Mouse (Mus musculus) forebrain, embryonic 13.5 days (tissue): ENCODE results near the gene Fmnl3. TPM values are rescaled to one million over a fixed set of nuclear protein-coding genes. Genes with fewer than 3 reads are reported as not detected.

ENCODE experiments used
- ATAC-seq: fragments of 200-750 bp; cut with Nextera tagmentation; 2 replicates; pipeline ENCODE4 v1.8.0; 2017
- H3K27ac ChIP-seq: fragments of 300-500 bp; sonication (generic); 2 replicates; pipeline ENCODE4 v1.5.1; 2015; ENCODE audit warnings: inconsistent platforms, mild to moderate bottlenecking, moderate library complexity
- H3K27me3 ChIP-seq: fragments of 300-500 bp; sonication (generic); 2 replicates; pipeline ENCODE4 v1.6.1; 2015; ENCODE audit warnings: mild to moderate bottlenecking, inconsistent platforms
- H3K36me3 ChIP-seq: fragments of 300-500 bp; sonication (generic); 2 replicates; pipeline ENCODE4 v1.6.1; 2015; ENCODE audit warnings: mild to moderate bottlenecking, inconsistent platforms; ENCODE audit not compliant: poor library complexity, severe bottlenecking
- H3K4me1 ChIP-seq: fragments of 300-500 bp; sonication (generic); 2 replicates; pipeline ENCODE4 v1.6.1; 2015; ENCODE audit warnings: inconsistent platforms
- H3K4me2 ChIP-seq: fragments of 300-500 bp; sonication (generic); 2 replicates; pipeline ENCODE4 v1.6.1; 2015; ENCODE audit warnings: inconsistent platforms, mild to moderate bottlenecking, moderate library complexity
- H3K4me3 ChIP-seq: fragments of 300-500 bp; sonication (generic); 2 replicates; pipeline ENCODE4 v1.5.1; 2015; ENCODE audit warnings: mild to moderate bottlenecking, inconsistent platforms
- H3K9ac ChIP-seq: fragments of 300-500 bp; sonication (generic); 2 replicates; pipeline ENCODE4 v1.6.1; 2015; ENCODE audit warnings: mild to moderate bottlenecking, inconsistent platforms
- H3K9me3 ChIP-seq: fragments of 300-500 bp; sonication (generic); replicated peaks from 2 replicates; pipeline ENCODE4 v1.6.1; 2016; ENCODE audit warnings: inconsistent platforms
- WGBS: fragments of 180-500 bp; shearing (Covaris S2); methylation state at CpG from one replicate; pipeline ENCODE4 v1.1.7; 2015; 5-methylcytosine and 5-hydroxymethylcytosine counted together
- polyA plus RNA-seq: library from polyadenylated mRNA; unstranded; fragments of >200 nt; fragmentation: Nextera tagmentation; extraction: Ambion mirVana; gene quantifications from 2 replicates; pipeline ENCODE4 v1.2.1, GENCODE M21; 2015

The Fmnl3 gene
- polyA plus RNA-seq, 1 experiment from 2014 or later: 8.2 TPM

GRCm38 (mm10) chr15:99294813-99295374 lies 75.4 kb downstream of the Fmnl3 start, which contains the start of gene Prpf40b:
Prpf40b (plus strand) TSS chr15:99295087.
- under 1% methylated on average over 57 of the region's 64 CpGs for WGBS
- peak within 1 kb of the TSS; percentile 79 for H3K4me2 ChIP-seq
- H3K27me3 ChIP-seq: no peaks in the 10 kb centered on the region
- ATAC-seq: peak; percentile 95
- peaks cover 24% of the 10 kb centered on the region for H3K4me1 ChIP-seq
- no peaks in the 10 kb centered on the region for H3K9me3 ChIP-seq
- peak within 1 kb of the TSS; percentile 78 for H3K9ac ChIP-seq
- peak within 1 kb of the TSS; percentile 68 for H3K4me3 ChIP-seq
- peaks cover 1% of the 10 kb centered on the region; the same call in 1 of the 2 replicates for H3K36me3 ChIP-seq
- peak within 1 kb of the TSS; percentile 92 for H3K27ac ChIP-seq

GRCm38 (mm10) chr15:99294287-99294686 lies 76.0 kb downstream of the Fmnl3 start:
- Histone ChIP-seq H3K4me2 (peak overlapping the region; percentile 79), H3K27ac (no peak overlapping the region), H3K4me1 (peaks cover 24% of the 10 kb centered on the region), H3K36me3 (no peaks in the 10 kb centered on the region), H3K27me3 (no peaks in the 10 kb centered on the region), H3K9ac (peak overlapping the region; percentile 78), H3K4me3 (peak overlapping the region; percentile 68), H3K9me3 (no peaks in the 10 kb centered on the region)
- 33% methylated on average over 16 of the region's 16 CpGs for WGBS
- no peak for ATAC-seq

- Histone ChIP-seq H3K9ac (no peak overlapping the region), H3K4me2 (no peak overlapping the region), H3K4me3 (no peak overlapping the region), H3K4me1 (peaks cover 8% of the 10 kb centered on the region), H3K9me3 (no peaks in the 10 kb centered on the region), H3K27me3 (no peaks in the 10 kb centered on the region), H3K36me3 (no peaks in the 10 kb centered on the region), H3K27ac (no peak overlapping the region)
- ATAC-seq: no peak
- 91% methylated on average over 11 of the region's 11 CpGs for WGBS
Observed at GRCm38 (mm10) chr15:99290586-99290985, 79.7 kb downstream of the Fmnl3 start.

- no peaks in the 10 kb centered on the region for H3K36me3 ChIP-seq
- H3K4me1 ChIP-seq: no peaks in the 10 kb centered on the region
- H3K9ac ChIP-seq: no peak overlapping the region
- H3K9me3 ChIP-seq: no peaks in the 10 kb centered on the region
- no peaks in the 10 kb centered on the region for H3K27me3 ChIP-seq
- H3K4me3 ChIP-seq: no peak overlapping the region
- no peak for ATAC-seq
- H3K27ac ChIP-seq: no peak overlapping the region
- 51% methylated on average over 8 of the region's 8 CpGs for WGBS
- no peak overlapping the region for H3K4me2 ChIP-seq
Observed at GRCm38 (mm10) chr15:99285189-99285535, 85.1 kb downstream of the Fmnl3 start.

- Histone ChIP-seq H3K27me3 (0 out of 2 replicates have a peak, but pooled peaks cover 3% of the 10 kb centered on the region), H3K27ac (no peak overlapping the region), H3K9me3 (no peaks in the 10 kb centered on the region), H3K4me1 (no peaks in the 10 kb centered on the region), H3K4me3 (no peak overlapping the region), H3K36me3 (no peaks in the 10 kb centered on the region), H3K4me2 (no peak overlapping the region), H3K9ac (no peak overlapping the region)
- 52% methylated on average over 14 of the region's 14 CpGs for WGBS
- no peak for ATAC-seq
Observed at GRCm38 (mm10) chr15:99284527-99285188, 85.6 kb downstream of the Fmnl3 start.

GRCm38 (mm10) chr15:99283456-99283855 lies 86.8 kb downstream of the Fmnl3 start:
- Histone ChIP-seq H3K4me2 (no peak overlapping the region), H3K27me3 (0 out of 2 replicates have a peak, but pooled peaks cover 3% of the 10 kb centered on the region), H3K9me3 (no peaks in the 10 kb centered on the region), H3K4me3 (no peak overlapping the region), H3K27ac (no peak overlapping the region), H3K36me3 (no peaks in the 10 kb centered on the region), H3K4me1 (no peaks in the 10 kb centered on the region), H3K9ac (no peak overlapping the region)
- 67% methylated on average over 10 of the region's 10 CpGs for WGBS
- no peak for ATAC-seq

- Histone ChIP-seq H3K27me3 (0 out of 2 replicates have a peak, but pooled peaks cover 3% of the 10 kb centered on the region), H3K27ac (no peak overlapping the region), H3K9ac (no peak overlapping the region), H3K4me1 (peaks cover 4% of the 10 kb centered on the region; the same call in 1 of the 2 replicates), H3K4me2 (no peak overlapping the region), H3K36me3 (no peaks in the 10 kb centered on the region), H3K4me3 (no peak overlapping the region), H3K9me3 (no peaks in the 10 kb centered on the region)
- ATAC-seq: no peak
- 94% methylated on average over 5 of the region's 7 CpGs for WGBS
Observed at GRCm38 (mm10) chr15:99278271-99278670, 92.0 kb downstream of the Fmnl3 start.

- 88% methylated on average over 8 of the region's 8 CpGs for WGBS
Observed at GRCm38 (mm10) chr15:99276095-99276494, 94.2 kb downstream of the Fmnl3 start.

More at GRCm38 (mm10) chr15:99276095-99276494, 94.2 kb downstream of the Fmnl3 start:
- peaks cover 11% of the 10 kb centered on the region for H3K4me1 ChIP-seq
- H3K27ac ChIP-seq: no peak overlapping the region
- no peak overlapping the region for H3K4me2 ChIP-seq
- H3K9me3 ChIP-seq: no peaks in the 10 kb centered on the region
- no peak overlapping the region for H3K9ac ChIP-seq
- H3K27me3 ChIP-seq: 0 out of 2 replicates have a peak, but pooled peaks cover 3% of the 10 kb centered on the region
- ATAC-seq: no peak
- no peak overlapping the region for H3K4me3 ChIP-seq
- no peaks in the 10 kb centered on the region for H3K36me3 ChIP-seq

Other genes starting within 250 kb of the Fmnl3 start
- gene Spats2, start 244.6 kb downstream of the Fmnl3 start, polyA plus RNA-seq: 44.6 and 46.2 TPM in 2 replicates
- gene Kcnh3, start 145.6 kb downstream of the Fmnl3 start, polyA plus RNA-seq: 2.3 and 2.5 TPM in 2 replicates
- 198 and 213 TPM in 2 replicates for gene Mcrs1, start 118.5 kb downstream of the Fmnl3 start, polyA plus RNA-seq
- 98.6 and 107 TPM in 2 replicates for gene Prpf40b, start 75.4 kb downstream of the Fmnl3 start, polyA plus RNA-seq
- 0.28 TPM in 1 of 2 replicates, not detected in the other for gene Fam186b, start 74.6 kb downstream of the Fmnl3 start, polyA plus RNA-seq
- 227 and 249 TPM in 2 replicates for gene Tmbim6, start 22.4 kb upstream of the Fmnl3 start, polyA plus RNA-seq
- gene Nckap5l, start 87.3 kb upstream of the Fmnl3 start, polyA plus RNA-seq: 9.3 and 13.4 TPM in 2 replicates
- gene Bcdin3d, start 104.2 kb upstream of the Fmnl3 start, polyA plus RNA-seq: 24.7 and 25.4 TPM in 2 replicates
- 5.5 and 8.1 TPM in 2 replicates for gene Faim2, start 157.7 kb upstream of the Fmnl3 start, polyA plus RNA-seq
- not detected in 2 replicates for gene Aqp2, start 208.6 kb upstream of the Fmnl3 start, polyA plus RNA-seq
- 0.14 and 0.25 TPM in 2 replicates for gene Aqp5, start 220.3 kb upstream of the Fmnl3 start, polyA plus RNA-seq
- not detected in 2 replicates for gene Aqp6, start 230.9 kb upstream of the Fmnl3 start, polyA plus RNA-seq